Mouse (Mus musculus): ENCODE results near the gene Mgrn1.

- TF ChIP-seq GATA1 (IDR thresholded peaks at IDR 0.05; ENCODE audit: low read length), result no peak
- TF ChIP-seq TAL1 (IDR thresholded peaks at IDR 0.05; ENCODE audit: low read length), result no peak
These were observed 8.3 kb downstream of the Mgrn1 start for GRCm38 (mm10) chr16:4894201-4894908.

Measured in erythroblast, embryonic 14.5 days (primary cell).